Mouse (Mus musculus) MEL (cell line): Measurements from ENCODE around the gene Acly. TPM values are rescaled to one million over a fixed set of nuclear protein-coding genes. Genes with fewer than 3 reads are reported as not detected.
A peak's percentile ranks its signal among the peaks of the same experiment; 100 is the strongest.

Experiments used
- DNase-seq: peaks from one replicate; pipeline ENCODE4 v3.0.0; 2011; ENCODE audit warnings: low read depth, low spot score
- H3K27ac ChIP-seq: 2 replicates; pipeline ENCODE4 v1.5.1; 2012; ENCODE audit warnings: low read depth, mild to moderate bottlenecking, control low read depth, low read length, moderate library complexity; ENCODE audit not compliant: control insufficient read depth
- H3K27me3 ChIP-seq, 2 experiments: fragments of 150-350 bp in 1 of 2; sonication (generic) in 1 of 2; 2 replicates each; pipeline ENCODE4 v1.6.1; 2012; ENCODE audit warnings: low read length in 2 of 2, mild to moderate bottlenecking in 2 of 2, improper control_type of control experiment in 1 of 2, moderate library complexity in 1 of 2; ENCODE audit not compliant: insufficient read depth in 2 of 2, control insufficient read depth in 1 of 2
- H3K36me3 ChIP-seq, 2 experiments: 2 replicates each; pipeline ENCODE4 v1.6.1; 2012 to 2014; ENCODE audit warnings: low read length in 2 of 2, improper control_type of control experiment in 1 of 2, inconsistent platforms in 1 of 2, mild to moderate bottlenecking in 1 of 2; ENCODE audit not compliant: insufficient read depth in 2 of 2, control insufficient read depth in 1 of 2
- H3K4me1 ChIP-seq, 2 experiments: fragments of 150-350 bp in 1 of 2; sonication (generic) in 1 of 2; 2 replicates each; pipeline ENCODE4 v1.6.1; 2012; ENCODE audit warnings: low read length in 2 of 2, improper control_type of control experiment in 1 of 2, mild to moderate bottlenecking in 1 of 2; ENCODE audit not compliant: insufficient read depth in 2 of 2, control insufficient read depth in 1 of 2
- H3K4me3 ChIP-seq, 2 experiments: fragments of 150-350 bp in 1 of 2; sonication (generic) in 1 of 2; 2 replicates each; pipeline ENCODE4 v1.5.1; 2012; ENCODE audit warnings: low read depth in 2 of 2, low read length in 2 of 2, mild to moderate bottlenecking in 2 of 2, moderate library complexity in 2 of 2, control low read depth in 1 of 2, improper control_type of control experiment in 1 of 2; ENCODE audit not compliant: control insufficient read depth in 1 of 2, insufficient read depth in 1 of 2
- H3K79me2 ChIP-seq: 2 replicates; pipeline ENCODE4 v1.6.1; 2012; ENCODE audit warnings: mild to moderate bottlenecking, low read length, moderate library complexity; ENCODE audit not compliant: control insufficient read depth, poor library complexity, insufficient read depth
- H3K9ac ChIP-seq: 2 replicates; pipeline ENCODE4 v1.6.1; 2012; ENCODE audit warnings: low read depth, mild to moderate bottlenecking, control low read depth, low read length, moderate library complexity; ENCODE audit not compliant: control insufficient read depth, poor library complexity, severe bottlenecking
- H3K9me3 ChIP-seq: fragments of 150-350 bp; sonication (generic); replicated peaks from 2 replicates; pipeline ENCODE4 v1.6.1; 2012; ENCODE audit warnings: mild to moderate bottlenecking, low read length, improper control_type of control experiment, moderate library complexity; ENCODE audit not compliant: insufficient read depth
- BHLHE40 ChIP-seq: IDR thresholded peaks from 2 replicates; pipeline ENCODE4 v1.6.1; 2012; ENCODE audit warnings: low read depth, mild to moderate bottlenecking, inconsistent platforms, low read length, improper control_type of control experiment, borderline replicate concordance
- ELF1 ChIP-seq: IDR thresholded peaks from 2 replicates; pipeline ENCODE4 v1.6.1; 2014; ENCODE audit warnings: low read depth, mild to moderate bottlenecking, inconsistent platforms, low read length, improper control_type of control experiment, moderate library complexity
- HCFC1 ChIP-seq: IDR thresholded peaks from 2 replicates; pipeline ENCODE4 v1.6.1; 2012; ENCODE audit warnings: low read depth, mild to moderate bottlenecking, inconsistent platforms, low read length, improper control_type of control experiment, moderate library complexity
- MAFK ChIP-seq: IDR thresholded peaks from 2 replicates; pipeline ENCODE4 v1.6.1; 2011; ENCODE audit warnings: low read depth, mild to moderate bottlenecking, low read length, improper control_type of control experiment, borderline replicate concordance
- MAX ChIP-seq: IDR thresholded peaks from 2 replicates; pipeline ENCODE4 v1.6.1; 2011; ENCODE audit warnings: low read length, improper control_type of control experiment
- MAZ ChIP-seq: IDR thresholded peaks from 2 replicates; pipeline ENCODE4 v1.6.1; 2012; ENCODE audit warnings: low read depth, mild to moderate bottlenecking, inconsistent platforms, low read length, improper control_type of control experiment
- MEF2A ChIP-seq: IDR thresholded peaks from 2 replicates; pipeline ENCODE4 v1.6.1; 2014; ENCODE audit warnings: low read depth, mild to moderate bottlenecking, inconsistent platforms, low read length, improper control_type of control experiment; ENCODE audit not compliant: poor library complexity, insufficient replicate concordance, severe bottlenecking; ENCODE audit errors: extremely low read depth
- MXI1 ChIP-seq: IDR thresholded peaks from 2 replicates; pipeline ENCODE4 v1.6.1; 2011; ENCODE audit warnings: mild to moderate bottlenecking, low read depth, low read length, improper control_type of control experiment
- MYB ChIP-seq: IDR thresholded peaks from 2 replicates; pipeline ENCODE4 v1.6.1; 2011; ENCODE audit warnings: mild to moderate bottlenecking, low read depth, low read length, improper control_type of control experiment
- NELFE ChIP-seq: IDR thresholded peaks from 2 replicates; pipeline ENCODE4 v1.6.1; 2011; ENCODE audit warnings: low read depth, low read length, improper control_type of control experiment
- NRF1 ChIP-seq: IDR thresholded peaks from 2 replicates; pipeline ENCODE4 v1.6.1; 2014; ENCODE audit warnings: low read depth, mild to moderate bottlenecking, inconsistent platforms, low read length, improper control_type of control experiment, moderate library complexity; ENCODE audit not compliant: poor library complexity, insufficient read depth, severe bottlenecking
- POLR2A ChIP-seq, 2 experiments: IDR thresholded peaks; 2 replicates each; pipeline ENCODE4 v1.6.1; 2011 to 2012; ENCODE audit warnings: low read length in 2 of 2, mild to moderate bottlenecking in 2 of 2, control low read depth in 1 of 2, improper control_type of control experiment in 1 of 2, low read depth in 1 of 2, moderate library complexity in 1 of 2; ENCODE audit not compliant: control insufficient read depth in 1 of 2, insufficient read depth in 1 of 2, poor library complexity in 1 of 2
- POLR2AphosphoS2 ChIP-seq: IDR thresholded peaks from 2 replicates; pipeline ENCODE4 v1.6.1; 2011; ENCODE audit warnings: low read length, improper control_type of control experiment
- POLR2AphosphoS5 ChIP-seq: IDR thresholded peaks from 2 replicates; pipeline ENCODE4 v1.6.1; 2012; ENCODE audit warnings: low read depth, borderline replicate concordance, mild to moderate bottlenecking, inconsistent platforms, low read length, moderate library complexity, mixed read lengths
- SIN3A ChIP-seq: IDR thresholded peaks from 2 replicates; pipeline ENCODE4 v1.6.1; 2012; ENCODE audit warnings: low read length, improper control_type of control experiment, inconsistent platforms
- SMC3 ChIP-seq: IDR thresholded peaks from 2 replicates; pipeline ENCODE4 v1.6.1; 2011; ENCODE audit warnings: low read depth, low read length, improper control_type of control experiment
- TCF12 ChIP-seq: IDR thresholded peaks from 2 replicates; pipeline ENCODE4 v1.6.1; 2014; ENCODE audit warnings: low read depth, mild to moderate bottlenecking, inconsistent platforms, low read length, improper control_type of control experiment, moderate library complexity
- UBTF ChIP-seq: IDR thresholded peaks from 2 replicates; pipeline ENCODE4 v1.6.1; 2012; ENCODE audit warnings: low read depth, mild to moderate bottlenecking, inconsistent platforms, low read length, improper control_type of control experiment, moderate library complexity, borderline replicate concordance; ENCODE audit not compliant: insufficient read depth
- USF1 ChIP-seq: IDR thresholded peaks from 2 replicates; pipeline ENCODE4 v1.6.1; 2014; ENCODE audit warnings: low read depth, mild to moderate bottlenecking, inconsistent platforms, low read length, improper control_type of control experiment, moderate library complexity
- ZC3H11A ChIP-seq: IDR thresholded peaks from 2 replicates; pipeline ENCODE4 v1.6.1; 2012; ENCODE audit warnings: low read depth, mild to moderate bottlenecking, inconsistent platforms, low read length, improper control_type of control experiment
- ZMIZ1 ChIP-seq: IDR thresholded peaks from 2 replicates; pipeline ENCODE4 v1.6.1; 2012; ENCODE audit warnings: low read depth, mild to moderate bottlenecking, inconsistent platforms, low read length, improper control_type of control experiment, moderate library complexity
- polyA plus RNA-seq, 2 experiments: library from polyadenylated mRNA; stranded (reverse) in 1 of 2; unstranded in 1 of 2; fragments of >175 nt in 1 of 2; fragments of >200 nt in 1 of 2; gene quantifications; 2 replicates each; pipeline versions ENCODE4 v1.2.1 to v1.2.4; 2012; ENCODE audit warnings: low replicate concordance in 2 of 2, low read depth in 1 of 2; ENCODE audit not compliant: insufficient read length in 2 of 2, insufficient read depth in 1 of 2, missing spikeins in 1 of 2
- total RNA-seq: library from RNA; depleted of rRNA; stranded (reverse); fragments of 300-350 nt; gene quantifications from 2 replicates; pipeline ENCODE4 v1.2.3, GENCODE M21; 2012

Acly gene
- total and polyA plus RNA-seq, 3 experiments, result 167 to 234 TPM; not detected in 1

- Histone ChIP-seq H3K9me3 (no peaks in the 10 kb centered on the region), H3K36me3 (peaks cover 0 to 9% of the 10 kb centered on the region in 2 experiments; a peak in 2 of 4 replicates), H3K27me3 (no peaks in the 10 kb centered on the region), H3K27ac (peak overlapping the region; percentile 16), H3K79me2 (peaks cover 5% of the 10 kb centered on the region; the same call in 1 of the 2 replicates), H3K4me1 (peaks cover 2 to 12% of the 10 kb centered on the region in 2 experiments; a peak in 3 of 4 replicates), H3K4me3 (peak overlapping the region; percentile 73 to 81), H3K9ac (peak overlapping the region; percentile 77)
- TF ChIP-seq POLR2AphosphoS5 (no peak), TCF12 (peak; percentile 73), SIN3A (peak; percentile 44), UBTF (0 out of 2 replicates have a peak, but pooled peaks have one; percentile 68), MEF2A (no peak), MXI1 (peak; percentile 38), POLR2A (IDR thresholded peaks at IDR 0.05; ENCODE audit: control insufficient read depth in 1 of 2, insufficient read depth in 1 of 2, low read depth in 1 of 2, low read length in 2 of 2, poor library complexity in 1 of 2) (peak; percentile 93 to 95), BHLHE40 (no peak), POLR2AphosphoS2 (peak; percentile 82), NRF1 (peak; percentile 93), MAZ (0 out of 2 replicates have a peak, but pooled peaks have one; percentile 36), SMC3 (no peak), ZMIZ1 (peak; percentile 75), HCFC1 (peak; percentile 67), USF1 (no peak), NELFE (peak; percentile 84), MAX (no peak; the same call in 1 of the 2 replicates), ELF1 (no peak)
- DNase-seq, result peak; percentile 90
Observed at GRCm38 (mm10) chr11:100440691-100441522, 86.9 kb downstream of the Acly start.

- Histone ChIP-seq H3K9ac (no peak overlapping the region), H3K4me3 (no peak overlapping the region), H3K9me3 (no peaks in the 10 kb centered on the region), H3K79me2 (peaks cover 5% of the 10 kb centered on the region; the same call in 1 of the 2 replicates), H3K27me3 (no peaks in the 10 kb centered on the region), H3K36me3 (peaks cover 0 to 9% of the 10 kb centered on the region in 2 experiments; a peak in 2 of 4 replicates), H3K4me1 (peaks cover 2 to 12% of the 10 kb centered on the region in 2 experiments; a peak in 3 of 4 replicates), H3K27ac (no peak overlapping the region)
- TF ChIP-seq MAFK (no peak), ZC3H11A (no peak), TCF12 (no peak), MYB (no peak)
- no peak for DNase-seq
Observed at GRCm38 (mm10) chr11:100437901-100438300, 89.9 kb downstream of the Acly start.
